Mouse (Mus musculus) layer of hippocampus, adult 9-10 months (tissue): ENCODE measurements around the gene Zfp641.

Experiments
- DNase-seq: peaks from one replicate; pipeline ENCODE4 v3.0.0; 2022; ENCODE audit warnings: low spot score

Gene Zfp641

DNA sequence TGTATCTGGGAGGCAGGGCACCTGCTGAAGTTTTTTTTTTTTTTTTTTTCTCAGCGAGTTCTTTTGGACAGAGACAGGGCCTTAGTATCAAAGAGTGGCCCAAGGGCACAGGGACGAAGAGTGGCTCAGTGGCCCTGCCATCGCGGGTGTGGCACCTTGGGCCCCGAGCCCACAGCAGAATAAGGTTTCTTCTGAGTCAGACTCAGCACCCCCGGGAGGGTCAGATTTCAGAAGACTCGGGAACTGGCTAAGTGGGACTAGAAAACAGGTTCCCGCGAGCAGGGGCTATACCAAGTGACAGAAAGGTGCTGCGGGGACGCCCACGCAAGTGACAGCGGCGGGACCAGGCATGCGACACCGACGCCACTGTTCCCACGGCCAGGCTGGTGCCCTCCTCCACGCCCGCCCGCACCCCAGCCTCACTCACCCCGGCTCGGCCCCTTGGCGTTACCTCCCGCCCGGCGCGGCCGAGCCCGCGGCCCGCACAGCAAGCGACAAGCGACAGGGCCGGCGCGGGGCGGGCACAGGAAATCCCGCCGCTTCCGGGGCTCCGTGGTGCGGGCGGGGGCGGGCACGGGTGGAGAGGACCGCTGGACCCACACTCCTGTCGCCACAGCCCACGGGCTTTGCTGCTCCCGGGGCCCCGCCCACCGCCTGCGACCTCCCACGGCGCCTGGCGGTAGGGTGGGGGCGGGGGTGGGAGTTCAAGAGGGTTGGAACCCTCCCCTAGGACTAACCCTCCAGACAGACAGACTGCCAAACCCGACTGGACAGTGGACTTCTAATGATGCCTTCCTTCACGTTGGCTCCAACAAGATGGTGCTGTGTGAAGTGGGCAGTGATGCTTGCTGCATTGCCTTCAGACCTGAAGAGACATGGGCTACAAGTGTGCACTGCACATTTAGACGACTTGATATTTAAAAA is at the start of gene Zfp641:
Gene Zfp641, minus strand, starts transcription at position 534 of the 924 bp plus-strand sequence.
- DNase-seq, result no peak

DNA sequence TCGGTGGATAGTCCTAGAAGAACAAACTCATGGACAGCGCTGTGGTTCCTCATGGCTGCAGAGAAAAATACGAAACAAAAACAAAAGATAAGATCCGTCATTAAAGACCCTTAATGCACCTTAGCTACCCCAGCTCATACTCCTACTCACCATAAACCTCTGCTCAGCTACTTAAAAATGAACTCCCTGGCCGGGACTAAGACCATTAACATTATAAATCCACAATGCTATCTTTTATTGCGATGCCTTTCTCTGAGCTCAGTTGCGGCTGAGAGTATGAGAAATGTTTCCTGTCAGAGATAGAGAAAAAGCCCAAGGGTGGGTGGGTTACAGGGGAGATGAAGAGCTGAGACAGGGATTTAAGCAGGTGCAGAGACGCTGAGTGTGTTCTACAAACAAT is 44.9 kb upstream of the Zfp641 start, which contains the start of gene Olfr284:
Gene Olfr284, minus strand, starts transcription at position 101 of the 400 bp plus-strand sequence.
- no peak for DNase-seq

DNA sequence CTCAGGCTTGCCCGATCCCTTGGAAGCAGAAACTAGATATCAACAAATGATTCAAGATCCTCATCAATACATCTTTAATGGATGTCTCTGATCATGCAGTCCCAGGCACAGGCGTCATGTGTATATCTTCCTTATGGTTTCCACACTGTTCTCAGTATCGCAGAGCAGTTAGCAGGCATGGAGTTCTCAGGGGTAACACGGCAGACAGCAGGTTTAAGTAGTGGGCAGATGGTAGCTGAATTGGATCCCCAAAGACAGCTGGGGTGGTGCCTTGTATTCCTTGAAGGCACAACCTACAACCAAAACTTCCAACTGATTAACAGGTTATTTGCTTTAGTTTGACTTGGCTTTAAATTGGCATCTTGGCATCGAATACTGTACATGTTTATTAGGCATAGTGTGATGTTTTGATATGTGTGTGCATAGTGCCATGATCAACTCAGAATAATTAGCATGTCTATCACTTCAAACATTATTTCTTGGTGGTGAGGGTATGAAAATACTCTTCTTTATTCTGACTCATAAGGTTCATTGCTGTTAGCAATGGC is 21.3 kb upstream of the Zfp641 start, which contains the start of gene Olfr285:
Gene Olfr285, minus strand, starts transcription at position 177 of the 548 bp plus-strand sequence.
- DNase-seq, result no peak

DNA sequence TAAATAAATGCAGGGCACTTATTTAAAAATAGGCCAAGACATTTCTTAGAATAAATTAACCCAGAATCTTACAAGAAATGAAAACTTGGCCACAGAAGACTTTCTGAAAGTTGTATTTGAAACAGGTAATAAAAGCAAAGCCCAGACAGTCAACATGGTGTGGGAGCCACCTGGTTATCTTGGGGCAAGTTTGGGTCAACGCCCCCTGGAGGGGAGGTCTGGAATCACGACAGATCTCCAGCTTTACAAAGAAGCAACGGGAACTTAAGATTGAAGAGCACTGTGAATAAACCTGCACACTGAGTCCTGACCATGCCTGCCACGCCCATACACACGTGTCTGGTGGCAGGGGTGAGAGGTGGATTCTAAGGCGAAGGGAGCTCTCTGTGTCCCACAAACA is 19.7 kb upstream of the Zfp641 start:
- DNase-seq, result no peak

DNA sequence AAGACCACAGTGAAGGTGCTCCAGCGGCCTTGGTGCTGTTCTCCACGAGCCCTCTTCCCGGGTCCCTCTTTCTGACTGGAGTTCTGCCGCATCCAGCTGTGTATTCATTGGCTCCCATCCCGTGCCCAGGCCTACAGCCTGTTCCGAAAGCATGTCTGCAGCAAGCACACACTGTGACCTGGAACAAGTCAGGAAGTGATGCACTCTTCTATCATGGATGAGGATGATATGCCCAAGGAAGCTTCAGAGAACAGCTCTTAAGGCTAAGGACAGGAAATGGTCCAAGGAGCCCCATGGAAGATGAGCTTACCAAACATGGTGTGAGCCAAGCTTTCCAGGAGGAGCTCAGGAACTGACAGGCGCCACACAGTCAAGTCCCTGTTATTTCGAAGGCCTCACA is 2.3 kb downstream of the Zfp641 start:
- DNase-seq, result no peak

DNA sequence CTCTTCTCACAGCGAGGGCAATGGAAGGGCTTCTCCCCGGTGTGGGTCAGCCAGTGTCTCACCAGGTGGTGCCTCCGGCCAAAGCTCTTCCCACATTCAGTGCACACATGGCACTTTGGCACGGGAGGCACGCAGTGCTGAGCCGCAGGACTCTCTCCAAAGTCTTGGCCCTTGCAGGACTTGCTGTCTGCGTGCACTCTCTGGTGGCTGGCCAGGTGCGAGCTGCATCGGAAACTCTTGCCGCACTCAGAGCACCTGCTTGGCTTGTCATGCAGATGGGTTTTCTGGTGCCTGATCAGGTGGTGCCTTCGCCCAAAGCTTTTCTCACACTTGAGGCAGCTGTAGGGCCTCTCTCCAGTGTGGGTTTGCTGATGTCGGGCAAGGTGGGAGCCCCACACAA is 7.4 kb downstream of the Zfp641 start:
- DNase-seq, result no peak

DNA sequence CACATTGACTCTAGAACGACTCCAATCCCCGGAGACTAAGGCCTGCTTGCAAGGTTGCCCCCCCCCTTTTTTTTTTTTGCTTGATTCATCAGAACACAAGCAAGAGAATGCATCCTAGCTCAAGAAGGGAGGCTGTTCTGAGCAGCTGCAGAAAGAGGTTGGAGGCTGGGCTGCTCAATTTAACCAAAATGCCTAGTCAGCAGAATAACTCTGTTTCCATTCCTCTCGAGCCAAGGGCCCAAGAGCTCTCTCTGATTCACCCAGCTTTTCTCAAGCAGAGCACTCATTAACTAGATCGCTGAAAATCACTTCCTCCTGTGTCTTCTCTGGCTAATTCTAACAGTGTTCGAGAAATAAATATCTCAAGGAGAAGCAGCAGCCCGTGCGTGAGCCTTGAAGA is 9.5 kb downstream of the Zfp641 start:
- no peak for DNase-seq

DNA sequence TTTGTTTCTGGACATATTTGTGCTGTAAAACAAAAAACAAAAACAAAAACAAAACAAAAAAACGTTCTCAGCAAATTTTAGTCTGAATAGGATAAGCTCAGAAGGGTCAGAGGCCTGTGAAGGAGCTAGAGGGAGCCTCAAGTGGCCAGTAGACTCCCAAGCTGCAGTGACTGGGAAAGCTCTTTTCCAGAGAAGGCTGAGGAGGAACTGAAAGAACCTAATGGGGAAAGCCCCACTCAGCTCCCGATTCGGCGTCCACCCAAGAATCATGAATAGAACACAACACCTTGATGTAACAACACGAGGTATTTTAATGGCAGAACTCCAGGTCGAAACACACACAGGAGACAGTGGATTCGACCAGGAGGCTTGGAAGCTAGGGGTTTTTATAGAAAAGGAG is 38.2 kb downstream of the Zfp641 start:
- DNase-seq, result no peak

DNA sequence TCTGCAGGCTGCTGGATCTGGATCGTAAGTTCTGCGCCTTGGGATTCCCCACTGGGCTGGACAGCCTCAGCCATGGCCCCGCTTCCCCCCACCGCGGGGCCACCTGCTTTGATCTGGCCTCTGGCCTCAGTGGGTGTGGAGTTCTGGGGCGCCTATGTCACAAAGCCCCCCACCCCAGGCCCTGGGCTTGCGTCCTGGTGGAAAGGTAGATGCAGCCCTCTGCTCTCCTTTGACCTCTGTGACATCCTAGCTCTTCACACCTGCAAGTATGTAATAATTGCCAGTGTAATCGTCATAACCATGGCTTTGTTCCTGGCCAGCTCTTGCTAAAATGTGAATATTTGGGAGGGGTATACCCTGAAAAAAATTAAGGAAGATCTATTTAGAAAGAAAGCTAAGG is 38.8 kb downstream of the Zfp641 start, which contains the start of gene H1fnt:
Gene H1fnt, minus strand, starts transcription at position 101 of the 400 bp plus-strand sequence.
- DNase-seq, result no peak

DNA sequence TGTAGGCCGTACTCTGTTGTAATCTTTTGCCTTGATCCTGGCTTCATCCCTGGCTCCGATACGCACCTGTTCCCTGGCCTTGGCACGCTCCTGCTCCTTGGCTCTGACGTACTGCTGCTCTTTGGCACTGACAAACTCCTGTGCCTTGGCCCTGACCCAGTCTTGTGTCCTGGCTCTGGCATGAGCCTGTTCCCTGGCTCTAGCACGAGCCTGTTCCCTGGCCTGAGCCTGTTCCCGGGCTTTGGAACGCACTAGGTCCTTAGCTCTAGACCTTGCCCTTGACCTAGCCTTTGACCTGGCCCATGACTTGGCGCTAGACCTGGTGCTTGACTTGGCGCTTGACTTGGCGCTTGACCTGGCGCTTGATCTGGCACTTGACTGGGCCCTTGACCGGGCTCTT is 39.7 kb downstream of the Zfp641 start:
- no peak for DNase-seq
